Mouse (Mus musculus) cerebellum, adult 8-10 months (tissue): ENCODE data around the gene Mllt10.

ENCODE experiments used
- DNase-seq: peaks from one replicate; pipeline ENCODE4 v3.0.0; 2022

Mllt10 gene

GRCm38 (mm10) chr2:18055016-18055928 lies at the start of gene Mllt10:
Gene Mllt10, plus strand, starts transcription at chr2:18055237.
- no peak for DNase-seq

GRCm38 (mm10) chr2:18011226-18011625 lies 43.8 kb upstream of the Mllt10 start:
- no peak for DNase-seq

GRCm38 (mm10) chr2:18012866-18013265 lies 42.2 kb upstream of the Mllt10 start:
- no peak for DNase-seq

- DNase-seq, result no peak
Measured at GRCm38 (mm10) chr2:18015581-18015980, 39.5 kb upstream of the Mllt10 start.

- DNase-seq, result no peak
Measured at GRCm38 (mm10) chr2:18016639-18017038, 38.4 kb upstream of the Mllt10 start.

GRCm38 (mm10) chr2:18017321-18017720 lies 37.7 kb upstream of the Mllt10 start:
- DNase-seq, result no peak

GRCm38 (mm10) chr2:18019122-18019521 lies 35.9 kb upstream of the Mllt10 start:
- DNase-seq, result no peak

- no peak for DNase-seq
Measured at GRCm38 (mm10) chr2:18022886-18023285, 32.2 kb upstream of the Mllt10 start.

GRCm38 (mm10) chr2:18025116-18025515 lies 29.9 kb upstream of the Mllt10 start:
- DNase-seq, result no peak

GRCm38 (mm10) chr2:18025781-18026115 lies 29.3 kb upstream of the Mllt10 start:
- no peak for DNase-seq

- peak; percentile 34 for DNase-seq
Measured at GRCm38 (mm10) chr2:18026116-18026947, 28.7 kb upstream of the Mllt10 start.

- peak; percentile 95 for DNase-seq
Measured at GRCm38 (mm10) chr2:18027448-18028139, 27.4 kb upstream of the Mllt10 start.

- DNase-seq, result peak; percentile 86
Measured at GRCm38 (mm10) chr2:18028140-18029021, 26.7 kb upstream of the Mllt10 start.

- no peak for DNase-seq
Measured at GRCm38 (mm10) chr2:18029656-18030055, 25.4 kb upstream of the Mllt10 start.

- DNase-seq, result no peak
Measured at GRCm38 (mm10) chr2:18030581-18030980, 24.5 kb upstream of the Mllt10 start.

- DNase-seq, result no peak
Measured at GRCm38 (mm10) chr2:18031271-18031821, 23.7 kb upstream of the Mllt10 start.

GRCm38 (mm10) chr2:18031831-18032537 lies 23.1 kb upstream of the Mllt10 start:
- peak; percentile 32 for DNase-seq

- no peak for DNase-seq
Measured at GRCm38 (mm10) chr2:18032538-18032895, 22.5 kb upstream of the Mllt10 start.

GRCm38 (mm10) chr2:18033166-18034108 lies 21.6 kb upstream of the Mllt10 start:
- no peak for DNase-seq
